Mouse (Mus musculus): ENCODE measurements around the gene Slit1.

The Slit1 gene

DNA sequence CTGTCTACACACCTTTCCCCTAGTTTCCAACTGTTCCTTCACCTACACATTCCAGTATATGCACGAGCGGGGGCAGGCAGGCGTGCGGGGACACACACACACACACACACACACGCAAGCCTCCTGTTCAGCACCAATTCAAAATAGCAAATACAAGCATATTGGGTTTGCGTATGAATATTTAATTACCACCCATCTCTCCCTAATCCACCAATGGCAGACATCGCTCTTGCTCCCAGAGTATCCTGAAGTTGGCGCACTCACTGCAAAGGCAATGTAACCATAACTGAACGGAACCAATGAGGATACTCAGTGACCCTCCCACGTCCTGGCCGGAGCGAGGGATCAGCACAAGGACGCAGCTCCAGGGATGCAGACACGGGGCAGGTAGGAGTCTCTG lies 86.8 kb downstream of the Slit1 start:
- DNase-seq (ENCODE audit: low spot score in 2 of 2), result no peak

DNA sequence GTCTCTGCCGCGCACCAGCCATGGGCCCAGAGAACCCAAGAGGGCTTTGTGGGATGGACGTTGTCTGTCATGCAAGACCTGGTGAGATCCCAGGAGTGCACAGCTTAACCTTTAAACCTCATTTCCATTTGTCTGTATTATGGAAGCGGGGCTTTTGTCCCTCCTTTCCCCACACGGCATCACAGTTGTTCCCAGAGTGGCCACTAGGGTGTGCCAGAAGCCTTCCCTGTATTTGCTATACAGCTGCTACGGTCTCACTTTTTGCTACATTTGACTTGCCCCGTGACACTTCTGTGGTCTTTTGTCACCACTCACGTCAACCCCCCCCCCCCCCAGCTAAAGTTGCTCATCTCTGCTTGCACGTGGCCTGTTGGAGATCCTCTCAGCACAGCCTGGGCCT lies 87.5 kb downstream of the Slit1 start:
- peak; percentile 73 to 85 for DNase-seq (ENCODE audit: low spot score in 2 of 2)

- no peak for DNase-seq (ENCODE audit: low spot score in 2 of 2)
Observed at GRCm38 (mm10) chr19:41655089-41655783, 88.2 kb downstream of the Slit1 start.

- DNase-seq (ENCODE audit: low spot score in 2 of 2), result no peak
Observed at GRCm38 (mm10) chr19:41651967-41652366, 91.5 kb downstream of the Slit1 start.

DNA sequence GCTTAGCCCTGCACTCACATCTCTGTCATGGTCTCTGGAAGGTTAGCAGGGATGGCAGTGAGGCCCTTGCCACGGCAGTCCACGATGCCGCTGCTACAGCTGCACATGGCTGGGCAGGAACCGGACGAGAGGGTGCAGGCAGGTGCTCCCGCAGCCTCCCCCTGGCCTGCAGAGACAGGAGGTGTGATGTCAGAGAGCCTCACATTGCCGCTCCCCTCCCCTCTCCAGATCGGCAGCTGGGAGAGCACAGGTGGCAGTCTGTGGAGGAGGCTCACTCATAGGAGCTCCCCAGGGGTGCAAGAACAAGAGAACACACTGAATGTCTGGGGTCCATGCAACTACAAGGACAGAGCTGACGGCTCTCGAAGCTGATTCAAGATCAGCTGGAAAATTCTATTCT lies 94.1 kb downstream of the Slit1 start:
- DNase-seq (ENCODE audit: low spot score in 2 of 2), result no peak

DNA sequence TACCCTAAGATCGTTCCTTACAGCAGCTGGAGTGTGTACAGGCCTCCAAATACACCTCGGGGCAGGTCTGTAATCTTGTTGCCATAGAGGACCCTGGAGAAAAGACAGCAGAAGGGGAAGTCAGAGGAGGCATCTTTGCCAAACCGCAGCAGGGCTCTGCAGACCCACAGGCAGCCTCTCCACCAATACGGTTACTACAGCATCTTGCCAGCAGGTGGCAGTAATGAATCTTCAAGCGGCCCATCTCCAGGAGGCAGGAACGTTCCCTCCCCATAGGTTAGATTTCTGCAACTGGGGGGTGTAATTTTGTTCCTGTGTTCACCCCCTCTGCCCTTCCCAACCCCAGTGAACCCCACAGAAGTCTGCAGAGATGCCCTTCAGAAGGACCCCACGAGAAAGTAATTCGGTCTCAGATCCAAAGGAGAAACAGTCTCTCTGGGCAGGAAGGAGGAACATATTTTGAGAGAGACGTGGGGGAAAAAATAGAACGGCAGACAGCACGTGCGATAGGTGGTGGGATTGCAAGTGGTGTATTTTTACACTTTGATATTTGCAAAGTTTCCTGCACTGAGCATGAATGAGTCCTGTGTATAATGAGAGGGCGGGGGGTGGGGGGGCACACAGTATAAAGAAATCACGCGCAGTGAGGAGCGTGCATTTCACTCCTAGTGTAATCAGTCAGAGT lies 96.4 kb downstream of the Slit1 start:
- DNase-seq (ENCODE audit: low spot score in 2 of 2), result peak; percentile 68 to 78

GRCm38 (mm10) chr19:41643010-41643409 lies 100.5 kb downstream of the Slit1 start:
- DNase-seq (ENCODE audit: low spot score in 2 of 2), result no peak

GRCm38 (mm10) chr19:41634999-41635398 lies 108.5 kb downstream of the Slit1 start:
- DNase-seq (ENCODE audit: low spot score in 2 of 2), result peak in 1 of 2 experiments; percentile 50

DNA sequence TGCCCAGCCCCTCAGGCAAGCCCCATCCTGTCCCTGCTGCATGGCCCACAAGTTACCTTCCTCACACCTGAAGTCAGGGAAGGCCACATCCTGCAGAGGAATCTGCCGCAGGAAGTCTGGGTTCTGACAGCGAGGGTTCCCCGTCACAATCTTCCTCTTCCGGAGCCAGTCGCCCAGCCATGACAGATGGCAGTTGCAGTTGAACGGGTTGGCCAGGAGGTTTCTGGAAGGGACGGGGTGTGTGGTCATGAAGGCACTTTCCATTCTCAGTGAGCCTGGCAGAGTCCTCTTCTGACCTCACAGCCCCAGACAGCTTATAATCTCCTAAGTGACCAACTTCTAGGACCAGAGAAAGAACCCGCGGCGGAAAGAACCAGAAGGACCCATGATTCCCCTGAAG lies 109.4 kb downstream of the Slit1 start:
- DNase-seq (ENCODE audit: low spot score in 2 of 2), result no peak

- peak in 1 of 2 experiments; percentile 69 for DNase-seq (ENCODE audit: low spot score in 2 of 2)
Observed at GRCm38 (mm10) chr19:41629532-41629931, 113.9 kb downstream of the Slit1 start.

DNA sequence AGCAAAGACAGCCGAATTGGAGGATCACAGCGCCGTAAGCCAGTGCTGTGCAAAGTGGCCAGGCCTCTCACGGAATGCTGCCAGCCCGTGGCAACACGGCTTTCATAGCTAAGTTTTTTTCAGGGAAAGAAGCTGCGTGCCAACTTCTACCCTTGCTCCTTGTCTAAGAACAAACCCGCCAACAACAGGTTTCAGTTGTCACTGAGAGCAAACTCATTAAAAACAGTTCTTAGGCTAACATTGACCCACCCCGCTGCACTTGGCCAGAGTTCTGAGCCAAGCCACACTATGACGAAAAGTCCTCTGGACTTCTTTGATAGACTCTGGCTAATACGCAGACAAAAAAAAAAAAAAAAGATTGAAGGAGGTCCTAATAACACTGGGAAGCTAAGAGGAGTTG lies 114.5 kb downstream of the Slit1 start:
- no peak for DNase-seq (ENCODE audit: low spot score in 2 of 2)

- no peak for DNase-seq (ENCODE audit: low spot score in 2 of 2)
Observed at GRCm38 (mm10) chr19:41620366-41621092, 122.9 kb downstream of the Slit1 start.

DNA sequence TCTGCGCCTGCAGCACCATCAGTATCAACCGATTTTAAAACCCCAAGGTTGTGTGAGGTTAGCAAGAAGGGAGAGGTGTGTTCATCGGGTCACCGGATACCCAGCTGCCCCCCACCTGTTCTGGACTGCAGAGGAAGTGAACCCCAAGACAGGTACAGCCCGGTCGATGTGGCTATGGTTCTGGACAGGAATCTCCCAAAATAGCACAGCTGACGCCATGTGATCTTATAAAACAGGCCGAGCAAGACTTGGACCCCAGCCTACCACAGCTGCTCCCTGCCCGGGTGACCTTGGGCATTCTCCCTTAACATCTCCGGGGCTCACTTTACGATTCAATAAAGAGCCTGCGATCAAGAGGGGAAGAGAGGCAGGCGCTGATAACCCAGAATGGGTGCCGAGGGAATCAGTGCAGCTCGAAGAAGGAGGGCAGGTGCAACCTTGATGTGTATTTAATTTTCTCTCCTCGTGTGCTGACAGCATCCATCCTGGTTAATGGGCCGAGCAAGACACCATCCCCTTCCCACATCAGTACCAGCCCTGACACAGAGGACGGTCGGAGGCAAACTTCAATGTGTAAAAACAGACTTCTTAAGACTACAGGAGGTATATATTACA lies 124.6 kb downstream of the Slit1 start:
- no peak for DNase-seq (ENCODE audit: low spot score in 2 of 2)

- DNase-seq (ENCODE audit: low spot score in 2 of 2), result peak in 1 of 2 experiments; percentile 42
Observed at GRCm38 (mm10) chr19:41618153-41618657, 125.3 kb downstream of the Slit1 start.

- DNase-seq (ENCODE audit: low spot score in 2 of 2), result no peak
Observed at GRCm38 (mm10) chr19:41617102-41617501, 126.4 kb downstream of the Slit1 start.

DNA sequence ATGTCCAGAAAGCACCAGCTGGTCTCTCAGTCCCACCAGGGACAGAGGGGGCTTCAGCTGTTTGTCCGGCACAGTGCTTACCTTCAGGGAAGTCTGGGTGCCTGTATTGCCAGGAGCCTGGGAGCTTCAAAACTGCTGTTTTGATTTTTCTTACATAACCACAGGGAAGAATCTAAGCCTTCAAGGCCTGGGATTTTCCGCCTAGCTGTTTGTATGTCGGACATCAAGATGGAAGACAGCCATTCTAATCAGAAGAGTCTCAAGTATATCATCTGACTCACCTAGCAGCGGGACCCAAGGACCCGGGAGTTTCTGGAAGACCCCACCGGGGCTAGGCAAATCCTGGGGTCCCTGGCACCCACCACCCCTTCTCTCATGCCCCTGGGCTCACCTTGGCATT lies 127.2 kb downstream of the Slit1 start:
- DNase-seq (ENCODE audit: low spot score in 2 of 2), result no peak

DNA sequence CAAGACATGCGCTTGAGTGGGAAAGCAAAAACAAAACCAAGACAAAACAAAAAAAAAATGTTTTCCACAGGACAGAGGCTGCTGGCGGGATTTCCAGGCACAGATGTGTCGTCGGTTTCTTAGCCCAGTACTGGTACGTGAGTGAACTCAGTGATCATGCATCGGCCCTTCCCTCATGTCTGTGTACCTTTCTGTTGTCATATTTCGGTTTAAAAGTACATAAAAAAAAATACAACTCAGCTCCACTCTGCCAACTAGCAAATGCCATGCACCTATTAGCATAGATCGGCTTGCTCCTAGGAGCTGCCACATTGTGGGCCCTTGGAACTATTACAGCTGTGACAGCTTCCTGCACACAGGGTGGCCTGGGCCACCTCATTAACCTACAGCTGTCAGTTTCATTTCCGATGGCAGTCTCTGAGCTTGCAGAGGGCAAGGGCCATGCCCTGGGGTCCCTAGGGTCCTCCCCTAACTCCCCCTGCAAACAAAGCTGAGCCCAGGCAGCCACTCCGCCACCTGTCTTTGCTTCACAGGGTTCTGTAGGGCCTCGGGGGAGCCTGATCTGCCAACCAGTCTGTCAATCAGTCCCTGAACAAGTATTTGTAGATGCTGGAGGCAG lies 127.8 kb downstream of the Slit1 start:
- DNase-seq (ENCODE audit: low spot score in 2 of 2), result no peak

GRCm38 (mm10) chr19:41613325-41614087 lies 130.0 kb downstream of the Slit1 start:
- DNase-seq (ENCODE audit: low spot score in 2 of 2), result no peak

- no peak for DNase-seq (ENCODE audit: low spot score in 2 of 2)
Observed at GRCm38 (mm10) chr19:41611683-41612082, 131.8 kb downstream of the Slit1 start.

GRCm38 (mm10) chr19:41606208-41606987 lies 137.1 kb downstream of the Slit1 start:
- DNase-seq (ENCODE audit: low spot score in 2 of 2), result no peak

All from cerebellum, postnatal 4 days (tissue).